Mouse (Mus musculus) subcutaneous adipose tissue, adult 2 months (tissue): ENCODE data around the gene Rgs14. TPM values are rescaled to one million over a fixed set of nuclear protein-coding genes. Genes with fewer than 3 reads are reported as not detected.

Source experiments
- polyA plus RNA-seq: library from polyadenylated mRNA; depleted of rRNA; stranded (reverse); fragments of >200 nt; gene quantifications from 2 replicates; pipeline ENCODE4 v1.2.3, GENCODE M21; 2012; ENCODE audit warnings: low replicate concordance; rRNA removed

Rgs14 gene
- 3.7 and 5.4 TPM in 2 replicates for polyA plus RNA-seq

GRCm38 (mm10) chr13:55369531-55370114 lies at the start of gene Rgs14:
Rgs14 (plus strand) TSS chr13:55369732.

GRCm38 (mm10) chr13:55319931-55320533 lies 49.5 kb upstream of the Rgs14 start, which contains the start of gene Prelid1:
Prelid1 (plus strand) TSS chr13:55320500.

GRCm38 (mm10) chr13:55321434-55322129 lies 48.0 kb upstream of the Rgs14 start, which contains the start of gene Rab24:
Rab24 (minus strand) TSS chr13:55321946.

DNA sequence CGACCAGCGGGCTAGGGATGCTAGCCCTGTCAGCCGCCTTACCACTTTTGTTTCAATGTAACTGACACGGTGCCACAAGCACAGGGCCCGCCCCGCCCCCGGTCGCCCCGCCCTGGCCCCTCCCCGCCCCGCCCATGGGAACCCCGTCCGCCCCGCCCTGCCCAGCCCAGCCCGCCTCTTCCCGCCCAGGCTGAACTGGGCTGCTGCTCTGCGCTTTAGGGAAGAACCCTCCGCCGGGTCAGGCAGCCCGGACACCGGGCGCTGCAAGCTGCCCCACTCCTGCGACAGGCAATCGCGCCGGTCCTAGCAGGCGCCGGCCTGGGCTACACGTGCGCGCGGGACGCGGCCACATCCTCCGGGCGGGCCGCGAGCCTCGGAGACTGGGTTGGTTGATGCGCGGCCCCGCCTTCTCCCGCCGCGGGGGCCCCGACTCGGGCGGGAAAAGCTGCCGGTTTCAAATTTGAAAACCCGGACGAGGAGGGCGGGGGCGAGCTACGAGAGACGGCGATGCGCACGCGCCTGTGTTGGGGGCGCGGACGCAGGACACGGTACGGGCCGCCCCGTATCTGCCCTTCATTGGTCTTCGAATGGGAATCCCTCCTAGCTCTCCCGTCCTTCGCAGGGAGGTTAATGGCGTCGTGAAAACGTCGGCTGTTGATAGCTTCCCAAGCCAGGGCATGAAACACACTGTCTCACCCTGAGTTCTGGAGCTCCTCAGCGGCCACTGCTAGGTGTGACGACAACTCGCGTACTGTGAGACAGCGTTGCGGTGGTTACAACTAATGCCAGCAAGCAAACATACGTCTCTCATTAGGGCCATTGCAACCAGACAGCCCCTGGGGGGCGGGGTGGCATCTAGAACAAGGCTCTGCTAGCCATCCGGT lies 39.6 kb upstream of the Rgs14 start, which contains the start of gene Mxd3:
Gene Mxd3, minus strand, starts transcription at position 141 of the 884 bp plus-strand sequence.

GRCm38 (mm10) chr13:55362453-55363060 lies 7.0 kb upstream of the Rgs14 start, which contains the start of gene Lman2:
Lman2 (minus strand) TSS chr13:55362783.

DNA sequence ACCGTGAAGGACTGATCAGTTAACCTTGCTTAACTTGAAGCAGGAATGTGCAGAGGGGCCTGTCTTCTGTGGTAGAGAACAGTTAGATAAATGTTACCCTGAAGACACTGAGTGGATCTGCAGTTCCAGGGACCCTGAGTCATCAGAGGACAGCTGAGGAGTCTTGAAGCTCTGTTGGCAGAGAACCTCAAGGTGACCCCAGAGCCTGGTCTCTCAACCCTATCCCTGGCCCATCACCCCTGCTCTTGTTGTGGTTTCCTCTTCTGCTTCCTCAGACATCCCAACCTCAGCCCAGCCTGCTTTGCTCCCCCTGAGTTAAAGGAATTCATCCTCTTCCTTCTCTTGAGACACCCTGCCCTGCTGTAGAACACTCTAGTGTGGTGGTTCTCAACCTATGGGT lies 28.6 kb downstream of the Rgs14 start, which contains the start of gene Slc34a1:
Gene Slc34a1, plus strand, starts transcription at position 100 of the 400 bp plus-strand sequence.

DNA sequence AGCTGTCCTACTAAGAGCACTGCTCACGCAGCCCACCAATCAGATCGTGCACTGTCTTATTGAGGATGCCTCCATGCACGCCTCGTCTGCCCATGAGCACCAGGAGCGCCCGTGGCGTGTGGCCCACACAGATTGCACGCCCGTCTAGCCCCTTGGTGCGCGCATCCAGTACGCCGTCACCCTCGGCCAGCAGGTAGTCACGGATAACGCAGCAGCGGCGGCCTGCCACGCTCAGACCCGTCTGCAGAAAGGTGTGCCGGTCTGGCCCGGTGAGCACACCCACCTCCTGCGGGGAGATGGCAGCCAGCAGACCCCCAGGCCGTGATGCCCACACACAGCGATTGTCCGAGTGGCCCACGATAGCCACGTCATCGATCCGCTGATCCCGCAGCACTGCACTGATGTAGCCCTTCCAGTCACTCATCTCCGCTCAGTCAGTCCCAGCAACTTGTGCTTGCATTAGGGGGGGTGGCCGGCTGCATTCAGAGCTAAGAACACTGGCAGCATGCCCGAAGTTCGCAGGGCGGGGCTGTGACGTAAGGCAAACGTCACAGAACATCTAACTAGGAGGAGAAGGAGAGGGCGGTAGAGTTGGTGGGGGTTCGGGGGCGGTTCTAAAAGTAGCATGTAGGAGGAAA lies 45.3 kb downstream of the Rgs14 start, which contains the start of gene Pfn3:
Gene Pfn3, minus strand, starts transcription at position 490 of the 638 bp plus-strand sequence.

DNA sequence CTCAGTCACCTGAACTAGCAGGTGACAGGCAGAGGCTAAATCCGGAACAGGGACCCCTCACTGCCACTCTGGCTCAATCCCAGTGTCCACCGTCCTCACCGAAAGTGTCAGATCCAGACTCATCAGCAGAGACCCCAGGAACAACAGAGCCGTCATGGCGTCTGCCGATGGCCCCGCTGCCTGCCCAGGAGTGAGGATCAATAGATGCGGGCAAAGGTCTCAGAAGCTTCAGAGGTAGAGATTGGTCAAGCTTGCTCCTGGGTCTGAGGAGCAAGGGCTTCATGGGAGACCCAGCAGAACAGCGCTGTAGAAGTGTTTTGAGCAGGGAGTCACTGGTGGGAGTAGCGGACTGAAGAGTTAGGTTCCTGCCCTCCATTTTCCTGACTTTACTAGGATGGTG lies 57.1 kb downstream of the Rgs14 start, which contains the start of gene F12:
Gene F12, minus strand, starts transcription at position 181 of the 400 bp plus-strand sequence.

Other genes starting within 250 kb of the Rgs14 start
- not detected in 2 replicates for gene Gm17617, start 236.2 kb upstream of the Rgs14 start, polyA plus RNA-seq
- 0.33 and 1.7 TPM in 2 replicates for gene Fgfr4, start 217.1 kb upstream of the Rgs14 start, polyA plus RNA-seq
- 23.8 and 30.1 TPM in 2 replicates for gene Nsd1, start 159.9 kb upstream of the Rgs14 start, polyA plus RNA-seq
- gene Prelid1, start 49.2 kb upstream of the Rgs14 start, polyA plus RNA-seq: 264 and 298 TPM in 2 replicates
- 66.9 and 86.0 TPM in 2 replicates for gene Rab24, start 47.8 kb upstream of the Rgs14 start, polyA plus RNA-seq
- gene Mxd3, start 39.9 kb upstream of the Rgs14 start, polyA plus RNA-seq: 1.4 and 7.1 TPM in 2 replicates
- gene Lman2, start 6.9 kb upstream of the Rgs14 start, polyA plus RNA-seq: 148 and 154 TPM in 2 replicates
- gene Slc34a1, start 28.5 kb downstream of the Rgs14 start, polyA plus RNA-seq: 0.05 TPM in 1 of 2 replicates, not detected in the other
- not detected in 2 replicates for gene Pfn3, start 45.5 kb downstream of the Rgs14 start, polyA plus RNA-seq
- 0.09 and 0.21 TPM in 2 replicates for gene F12, start 57.1 kb downstream of the Rgs14 start, polyA plus RNA-seq
- 63.0 and 79.9 TPM in 2 replicates for gene Grk6, start 75.3 kb downstream of the Rgs14 start, polyA plus RNA-seq
- 3.6 and 11.9 TPM in 2 replicates for gene Prr7, start 94.5 kb downstream of the Rgs14 start, polyA plus RNA-seq
- gene Dbn1, start 118.4 kb downstream of the Rgs14 start, polyA plus RNA-seq: 49.7 and 91.1 TPM in 2 replicates
- gene Pdlim7, start 143.9 kb downstream of the Rgs14 start, polyA plus RNA-seq: 80.1 and 240 TPM in 2 replicates
- 7.0 and 15.3 TPM in 2 replicates for gene Dok3, start 159.6 kb downstream of the Rgs14 start, polyA plus RNA-seq
- 44.3 and 75.9 TPM in 2 replicates for gene Ddx41, start 166.9 kb downstream of the Rgs14 start, polyA plus RNA-seq
- gene Fam193b, start 201.4 kb downstream of the Rgs14 start, polyA plus RNA-seq: 97.0 and 98.0 TPM in 2 replicates
- gene Tmed9, start 204.0 kb downstream of the Rgs14 start, polyA plus RNA-seq: 92.6 and 134 TPM in 2 replicates
- gene B4galt7, start 230.2 kb downstream of the Rgs14 start, polyA plus RNA-seq: 27.5 and 28.9 TPM in 2 replicates